Mouse (Mus musculus) liver, postnatal 0 days (tissue): ENCODE data around the gene Gm17018. TPM values are rescaled to one million over a fixed set of nuclear protein-coding genes. Genes with fewer than 3 reads are reported as not detected.

Source experiments
- ATAC-seq: fragments of 200-750 bp; cut with Nextera tagmentation; 2 replicates; pipeline ENCODE4 v1.8.0; 2017; ENCODE audit warnings: mild to moderate bottlenecking, moderate library complexity
- DNase-seq: peaks from one replicate; pipeline ENCODE4 v3.0.0-alpha.2; 2016
- H3K27ac ChIP-seq: fragments of 300-500 bp; sonication (generic); 2 replicates; pipeline ENCODE4 v1.5.1; 2014; ENCODE audit warnings: antibody characterized with exemption, moderate library complexity, mild to moderate bottlenecking, low read depth
- H3K27me3 ChIP-seq: fragments of 300-500 bp; sonication (generic); 2 replicates; pipeline ENCODE4 v1.6.1; 2014; ENCODE audit warnings: low read length, control low read depth, mixed read lengths; ENCODE audit not compliant: insufficient read depth
- H3K36me3 ChIP-seq: fragments of 300-500 bp; sonication (generic); replicated peaks from 2 replicates; pipeline ENCODE4 v1.6.1; 2014; ENCODE audit warnings: mild to moderate bottlenecking, control low read depth, low read length, moderate library complexity, mixed read lengths; ENCODE audit not compliant: insufficient read depth
- H3K4me1 ChIP-seq: fragments of 300-500 bp; sonication (generic); 2 replicates; pipeline ENCODE4 v1.6.1; 2014; ENCODE audit warnings: antibody characterized with exemption, mild to moderate bottlenecking, control low read depth; ENCODE audit not compliant: insufficient read depth
- H3K4me2 ChIP-seq: fragments of 300-500 bp; sonication (generic); 2 replicates; pipeline ENCODE4 v1.6.1; 2014; ENCODE audit warnings: low read depth, mild to moderate bottlenecking, low read length, moderate library complexity, mixed read lengths
- H3K4me3 ChIP-seq: fragments of 300-500 bp; sonication (generic); 2 replicates; pipeline ENCODE4 v1.5.1; 2014; ENCODE audit warnings: low read depth, low read length
- H3K9ac ChIP-seq: fragments of 300-500 bp; sonication (generic); replicated peaks from 2 replicates; pipeline ENCODE4 v1.6.1; 2014; ENCODE audit warnings: mild to moderate bottlenecking, moderate library complexity
- H3K9me3 ChIP-seq: fragments of 300-500 bp; sonication (generic); 2 replicates; pipeline ENCODE4 v1.6.1; 2016; ENCODE audit warnings: mild to moderate bottlenecking, control low read depth, low read length, mixed read lengths
- CTCF ChIP-seq: sonication (generic); IDR thresholded peaks from 2 replicates; pipeline ENCODE4 v1.5.1; 2016; ENCODE audit warnings: antibody characterized with exemption, low read depth
- EP300 ChIP-seq: IDR thresholded peaks from 2 replicates; pipeline ENCODE4 v1.6.1; 2016; ENCODE audit warnings: antibody characterized with exemption, low read depth, mild to moderate bottlenecking
- WGBS: fragments of 180-500 bp; shearing (Covaris S2); extraction: QIAGEN DNeasy Blood & Tissue Kit; methylation state at CpG from one replicate; pipeline ENCODE4 v1.1.7; 2014; ENCODE audit not compliant: insufficient replicate concordance; 5-methylcytosine and 5-hydroxymethylcytosine counted together
- polyA plus RNA-seq: library from polyadenylated mRNA; unstranded; fragments of >200 nt; fragmentation: Nextera tagmentation; extraction: Ambion mirVana; gene quantifications from 2 replicates; pipeline ENCODE4 v1.2.1, GENCODE M21; 2015

The Gm17018 gene
- polyA plus RNA-seq, 1 experiment from 2014 or later: 13.1 TPM

DNA sequence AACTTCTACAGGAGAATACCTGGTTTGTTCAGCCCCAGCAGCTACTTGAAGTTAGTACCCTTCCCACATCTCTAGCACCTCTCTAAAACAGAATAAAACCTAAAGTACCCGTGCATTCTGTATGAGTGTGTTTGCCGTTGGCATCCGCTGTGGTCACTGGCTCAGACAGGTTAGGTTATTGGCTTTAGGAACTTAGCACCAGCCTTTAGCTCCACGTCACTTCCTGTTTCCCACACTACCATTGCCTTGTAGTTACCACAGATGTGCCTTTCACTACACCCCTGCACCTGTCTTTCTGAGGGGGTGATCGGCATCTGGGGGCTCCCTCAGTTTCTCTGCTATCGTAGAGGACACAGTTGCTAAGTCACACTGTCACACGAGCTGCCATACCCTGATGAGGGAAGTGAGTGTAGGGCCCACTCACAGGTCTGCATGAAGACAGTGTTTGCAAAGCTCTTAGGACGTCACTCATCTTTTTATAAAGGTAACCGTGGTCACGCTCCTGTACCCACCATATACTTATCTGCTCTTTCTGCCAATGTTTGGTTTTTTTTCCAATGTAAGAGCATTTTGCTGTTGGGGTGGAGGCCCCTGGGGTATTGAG lies 32.4 kb upstream of the Gm17018 start:
- no peak for TF ChIP-seq EP300
- TF ChIP-seq CTCF: no peak
- no peaks in the 10 kb centered on the region for H3K9me3 ChIP-seq
- H3K4me3 ChIP-seq: no peak overlapping the region
- DNase-seq: no peak
- H3K36me3 ChIP-seq: peaks cover 33% of the 10 kb centered on the region
- 41% methylated on average over 10 of the region's 10 CpGs for WGBS
- H3K27ac ChIP-seq: peak overlapping the region; percentile 20; the same call in 1 of the 2 replicates
- H3K9ac ChIP-seq: no peak overlapping the region
- peaks cover 3% of the 10 kb centered on the region for H3K4me1 ChIP-seq
- no peak overlapping the region for H3K4me2 ChIP-seq
- peak; percentile 51 for ATAC-seq
- no peaks in the 10 kb centered on the region for H3K27me3 ChIP-seq

- H3K27me3 ChIP-seq: no peaks in the 10 kb centered on the region
- no peak overlapping the region for H3K9ac ChIP-seq
- peaks cover 3% of the 10 kb centered on the region for H3K4me1 ChIP-seq
- DNase-seq: no peak
- no peaks in the 10 kb centered on the region for H3K9me3 ChIP-seq
- no peak overlapping the region for H3K4me3 ChIP-seq
- no peak overlapping the region for H3K4me2 ChIP-seq
- H3K36me3 ChIP-seq: peaks cover 29% of the 10 kb centered on the region
- TF ChIP-seq EP300: no peak
- no peak for TF ChIP-seq CTCF
- peak overlapping the region; percentile 62 for H3K27ac ChIP-seq
- ATAC-seq: no peak
- 71% methylated on average over 5 of the region's 5 CpGs for WGBS
These were observed 31.1 kb upstream of the Gm17018 start for GRCm38 (mm10) chr19:45529294-45529693.

- peak overlapping the region; percentile 0 for H3K27ac ChIP-seq
- peaks cover 25% of the 10 kb centered on the region for H3K36me3 ChIP-seq
- DNase-seq: no peak
- no peak overlapping the region for H3K9ac ChIP-seq
- H3K9me3 ChIP-seq: no peaks in the 10 kb centered on the region
- ATAC-seq: 0 out of 2 replicates have a peak, but pooled peaks have one; percentile 20
- no peak overlapping the region for H3K4me2 ChIP-seq
- H3K4me3 ChIP-seq: no peak overlapping the region
- H3K27me3 ChIP-seq: no peaks in the 10 kb centered on the region
- 40% methylated on average over 15 of the region's 15 CpGs for WGBS
- peaks cover 3% of the 10 kb centered on the region for H3K4me1 ChIP-seq
- no peak for TF ChIP-seq CTCF
- TF ChIP-seq EP300: no peak
These were observed 30.0 kb upstream of the Gm17018 start for GRCm38 (mm10) chr19:45530200-45530995.

GRCm38 (mm10) chr19:45531554-45531953 lies 28.9 kb upstream of the Gm17018 start:
- peaks cover 25% of the 10 kb centered on the region for H3K36me3 ChIP-seq
- H3K4me3 ChIP-seq: no peak overlapping the region
- H3K4me1 ChIP-seq: peaks cover 3% of the 10 kb centered on the region
- H3K4me2 ChIP-seq: no peak overlapping the region
- H3K27ac ChIP-seq: no peak overlapping the region
- no peak for DNase-seq
- no peak for ATAC-seq
- H3K27me3 ChIP-seq: no peaks in the 10 kb centered on the region
- no peak overlapping the region for H3K9ac ChIP-seq
- 82% methylated on average over 6 of the region's 6 CpGs for WGBS
- TF ChIP-seq EP300 (no peak), CTCF (no peak)
- H3K9me3 ChIP-seq: no peaks in the 10 kb centered on the region

DNA sequence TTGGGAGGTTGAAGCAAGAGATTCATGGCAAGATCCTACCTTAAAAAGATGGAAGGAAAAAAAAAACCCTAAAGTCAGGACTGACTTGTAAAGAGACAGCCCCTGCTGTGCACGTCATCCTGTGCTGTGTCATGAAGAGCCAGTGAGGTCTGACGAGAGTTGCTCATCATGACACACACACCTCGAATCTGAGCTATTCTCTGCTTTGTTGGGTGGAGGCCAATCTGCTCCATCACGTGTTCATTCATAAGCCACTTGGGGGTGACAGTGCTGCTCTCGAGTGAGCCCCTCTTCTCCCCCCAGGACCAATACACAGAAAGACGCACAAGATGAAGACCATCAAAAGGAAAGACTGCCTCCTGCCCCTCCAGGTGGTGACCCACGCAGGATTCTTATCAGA lies 26.8 kb upstream of the Gm17018 start:
- Histone ChIP-seq H3K4me2 (no peak overlapping the region), H3K4me1 (no peaks in the 10 kb centered on the region; the same call in 1 of the 2 replicates), H3K27ac (no peak overlapping the region), H3K9me3 (no peaks in the 10 kb centered on the region), H3K36me3 (peaks cover 5% of the 10 kb centered on the region), H3K9ac (no peak overlapping the region), H3K4me3 (no peak overlapping the region), H3K27me3 (no peaks in the 10 kb centered on the region)
- ATAC-seq: no peak
- no peak for DNase-seq
- TF ChIP-seq CTCF: no peak
- no peak for TF ChIP-seq EP300
- WGBS: 56% methylated on average over 7 of the region's 7 CpGs

DNA sequence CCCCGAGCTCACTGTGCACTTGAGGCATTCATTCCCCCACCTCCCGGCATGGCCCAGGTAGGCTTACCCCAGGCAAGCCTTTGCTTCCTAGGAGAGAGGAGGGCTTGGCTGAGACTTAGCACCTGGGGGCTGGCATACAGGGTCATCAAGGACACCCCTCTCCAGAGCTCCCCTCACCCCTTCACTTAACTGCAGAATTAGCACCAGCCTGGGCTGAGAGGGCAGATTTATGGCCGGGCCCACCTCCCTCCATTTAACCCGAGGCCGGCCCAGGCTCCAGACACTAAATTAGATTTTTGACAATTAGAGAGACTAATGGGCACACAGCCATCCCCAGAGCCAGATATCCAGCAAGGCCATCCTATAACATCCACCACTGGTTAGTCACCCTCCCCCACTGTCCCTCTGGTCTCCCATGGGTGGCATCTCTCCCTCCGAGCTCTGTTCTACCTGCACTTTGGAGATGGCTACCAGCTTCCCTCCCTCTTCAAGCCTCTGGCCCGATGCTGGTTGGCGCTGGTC lies 25.1 kb upstream of the Gm17018 start:
- Histone ChIP-seq H3K4me2 (no peak overlapping the region), H3K27me3 (no peaks in the 10 kb centered on the region; the same call in 1 of the 2 replicates), H3K27ac (no peak overlapping the region), H3K4me1 (peaks cover 5% of the 10 kb centered on the region; the same call in 1 of the 2 replicates), H3K4me3 (no peak overlapping the region), H3K36me3 (no peaks in the 10 kb centered on the region), H3K9me3 (no peaks in the 10 kb centered on the region), H3K9ac (no peak overlapping the region)
- DNase-seq (no peak), ATAC-seq (no peak)
- no peak for TF ChIP-seq EP300
- no peak for TF ChIP-seq CTCF
- WGBS: 75% methylated on average over 8 of the region's 8 CpGs
